Mouse (Mus musculus): ENCODE results near the gene Pacsin2.

DNA sequence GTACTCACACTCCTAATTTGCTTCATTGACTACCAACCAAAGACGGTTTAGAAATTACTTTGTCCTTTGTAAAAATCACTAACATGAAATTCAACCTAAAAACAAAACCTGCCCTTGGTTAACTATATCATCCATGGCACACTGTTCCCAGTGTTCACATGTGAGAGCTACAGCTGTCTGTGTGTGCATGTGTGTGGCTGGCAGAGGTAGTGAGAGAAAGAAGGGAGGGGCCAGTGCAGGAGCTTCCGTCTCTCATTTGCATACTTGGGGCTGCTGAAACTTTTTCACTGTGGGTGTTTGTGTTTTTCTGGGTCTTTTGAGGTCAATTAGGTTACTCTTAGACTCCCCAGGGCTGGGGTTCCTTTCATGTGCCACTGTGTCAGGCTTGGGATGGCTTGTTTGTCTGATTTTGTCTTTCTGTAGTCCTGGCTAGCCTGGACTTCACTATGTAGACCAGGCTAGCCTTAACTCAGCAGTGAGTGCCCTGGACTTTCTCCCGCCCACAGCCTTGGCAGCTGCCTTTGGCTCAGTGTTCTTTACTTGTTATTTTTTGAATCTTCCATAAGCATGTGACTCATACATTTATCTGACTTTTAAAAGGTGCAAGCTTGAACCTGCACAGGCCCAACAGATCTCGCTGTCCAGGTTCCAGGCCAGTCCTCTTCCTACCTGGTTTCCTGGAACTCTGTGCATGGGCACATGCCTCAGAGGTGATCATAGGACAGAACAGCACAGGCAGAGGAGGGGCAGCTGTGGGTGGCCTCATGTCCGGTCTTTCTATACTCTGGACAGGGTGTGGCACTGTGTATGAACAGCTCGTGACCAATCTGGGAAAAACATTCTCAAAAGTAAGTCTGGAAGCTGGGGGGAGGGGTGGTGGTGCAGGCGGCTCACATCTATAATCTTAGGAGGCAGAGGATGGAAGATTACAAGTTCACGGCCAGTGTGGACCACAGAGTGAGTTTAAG, 126.2 kb downstream of the Pacsin2 start:
- no peak for TF ChIP-seq EP300 (optimal IDR thresholded peaks at IDR 0.05)
- TF ChIP-seq CTCF (IDR thresholded peaks at IDR 0.05; ENCODE audit: low read depth): no peak
